Mouse (Mus musculus) stomach, postnatal 0 days (tissue): Measurements from ENCODE around the gene Msrb3.

Experiments
- CTCF ChIP-seq: IDR thresholded peaks from 2 replicates; pipeline ENCODE4 v1.5.1; 2016; ENCODE audit warnings: antibody characterized with exemption, low read depth, mild to moderate bottlenecking, moderate library complexity
- EP300 ChIP-seq: optimal IDR thresholded peaks from 2 replicates; pipeline ENCODE3; 2016; ENCODE audit warnings: antibody characterized with exemption

GRCm38 (mm10) chr10:120882347-120883068, 16.4 kb downstream of the Msrb3 start:
- TF ChIP-seq CTCF = no peak
- no peak for TF ChIP-seq EP300
